Mouse (Mus musculus): ENCODE measurements at regions not wholly inside any gene's neighbourhood (a gene's known extent, or its start where the extent isn't known, plus 50 kb on each side); places are given as distances from the start of the nearest gene placed in this dataset.
A peak's percentile ranks its signal among the peaks of the same experiment; 100 is the strongest.

DNA sequence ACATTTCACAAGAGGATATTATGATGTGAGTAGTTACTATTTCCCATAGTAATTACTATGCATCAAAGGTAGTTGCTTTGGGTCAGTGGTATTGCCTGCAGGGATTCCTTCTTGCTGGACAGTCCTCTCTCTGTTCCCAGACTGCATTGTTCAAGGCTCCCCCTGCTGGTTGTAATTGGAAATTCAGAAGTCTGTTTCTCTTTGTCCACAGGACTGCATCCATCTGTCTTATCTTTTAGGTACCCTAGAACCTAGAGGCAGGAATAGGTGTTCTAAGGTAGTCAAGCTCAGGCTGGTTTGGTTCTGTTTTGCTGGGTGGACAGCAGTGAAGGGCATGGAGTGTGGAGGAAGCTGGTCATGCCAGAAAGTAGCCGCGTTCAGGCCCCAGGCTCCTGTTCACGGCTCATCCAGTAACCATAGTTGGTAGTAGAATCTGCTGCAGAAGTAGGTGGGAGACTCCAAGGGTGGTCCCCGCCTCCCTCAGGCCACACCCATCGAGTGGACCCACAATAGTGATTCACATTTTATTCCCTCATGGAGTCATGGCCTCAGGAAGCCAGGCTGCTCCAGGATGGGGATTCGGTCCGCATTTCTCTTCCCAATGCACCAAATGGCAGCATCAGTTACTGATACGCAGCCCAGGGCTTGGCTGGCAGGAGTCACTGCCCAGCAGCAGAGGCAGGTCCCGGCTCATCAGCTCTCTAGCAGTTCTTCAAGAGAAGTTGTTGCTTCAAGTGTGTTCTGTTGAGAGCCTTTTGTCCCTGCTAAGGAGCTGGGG is 51.7 kb upstream of the Caprin1 start:
- DNase-seq (ENCODE audit: low spot score in 2 of 2): peak in 1 of 2 experiments; percentile 22

- no peak for DNase-seq (ENCODE audit: low spot score in 2 of 2)
Measured at GRCm38 (mm10) chr2:103849766-103850530, 52.5 kb upstream of the Caprin1 start.

- no peak for DNase-seq (ENCODE audit: low spot score in 2 of 2)
Measured at GRCm38 (mm10) chr2:103850531-103850816, 53.0 kb upstream of the Caprin1 start.

GRCm38 (mm10) chr2:103851171-103851570 is 53.7 kb upstream of the Caprin1 start:
- no peak for DNase-seq (ENCODE audit: low spot score in 2 of 2)

- no peak for DNase-seq (ENCODE audit: low spot score in 2 of 2)
Measured at GRCm38 (mm10) chr2:103861226-103861625, 63.8 kb upstream of the Caprin1 start.

GRCm38 (mm10) chr2:103864254-103864653 is 66.8 kb upstream of the Caprin1 start:
- no peak for DNase-seq (ENCODE audit: low spot score in 2 of 2)

GRCm38 (mm10) chr2:103865319-103866171 is 68.1 kb upstream of the Caprin1 start:
- DNase-seq (ENCODE audit: low spot score in 2 of 2): no peak

DNA sequence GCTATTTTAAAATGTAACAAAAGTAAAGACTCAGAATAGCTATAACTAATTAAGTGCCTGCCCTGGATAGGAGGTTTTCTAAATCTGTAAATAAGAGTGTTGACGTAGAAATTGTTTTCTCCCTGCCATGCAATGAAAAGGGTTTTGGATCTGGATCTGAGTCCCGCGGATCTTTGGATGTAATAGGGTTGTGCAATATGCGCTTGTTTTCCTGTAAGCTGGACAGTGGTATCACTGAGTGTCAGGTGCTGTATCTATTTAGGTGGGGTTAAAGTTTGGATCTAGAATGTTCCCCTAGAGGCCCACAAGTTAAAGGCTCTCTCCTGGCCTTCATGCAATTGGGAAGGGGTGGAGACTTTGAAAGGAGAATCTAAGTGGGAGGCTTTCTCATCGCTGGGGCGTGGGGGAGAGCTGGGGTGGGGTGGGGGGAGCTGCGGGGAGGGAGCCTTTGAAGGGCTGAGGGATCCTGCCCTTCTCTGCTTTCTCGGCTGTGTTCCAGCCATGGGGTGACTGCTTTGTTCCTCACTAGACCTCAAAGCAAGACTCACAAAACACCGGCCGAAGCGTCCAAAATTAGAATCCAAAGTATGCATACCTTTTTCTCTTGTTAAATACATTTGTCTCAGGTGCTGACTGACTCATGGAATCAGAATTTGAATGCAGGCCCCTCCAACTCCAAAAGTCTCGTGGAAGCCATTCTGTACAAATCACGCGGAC is 70.0 kb upstream of the Caprin1 start:
- DNase-seq (ENCODE audit: low spot score in 2 of 2): no peak

- DNase-seq (ENCODE audit: low spot score in 2 of 2): no peak
Measured at GRCm38 (mm10) chr2:103867958-103868330, 70.5 kb upstream of the Caprin1 start.

DNA sequence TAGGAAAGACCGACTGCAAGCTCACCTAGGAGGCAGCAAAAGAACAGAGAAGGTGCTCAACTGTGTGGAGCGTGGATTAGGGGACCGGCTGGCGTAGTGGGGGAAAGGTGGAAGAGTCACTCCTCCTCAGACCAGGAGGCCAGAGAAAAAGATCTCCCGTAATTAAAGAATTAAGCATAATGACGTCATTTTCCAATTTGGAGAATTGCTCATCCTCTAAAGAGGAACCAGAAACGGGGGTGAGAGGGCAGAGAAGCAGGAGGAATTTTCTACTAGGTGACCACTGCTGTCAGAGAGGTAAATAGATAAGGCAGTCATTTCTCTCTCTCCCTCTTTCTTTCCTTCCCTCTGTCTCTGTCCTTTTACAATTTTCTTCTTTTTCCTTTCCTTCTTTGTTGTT is 71.2 kb upstream of the Caprin1 start:
- DNase-seq (ENCODE audit: low spot score in 2 of 2): no peak

- peak; percentile 50 to 57 for DNase-seq (ENCODE audit: low spot score in 2 of 2)
Measured at GRCm38 (mm10) chr2:103871522-103872276, 74.2 kb upstream of the Caprin1 start.

DNA sequence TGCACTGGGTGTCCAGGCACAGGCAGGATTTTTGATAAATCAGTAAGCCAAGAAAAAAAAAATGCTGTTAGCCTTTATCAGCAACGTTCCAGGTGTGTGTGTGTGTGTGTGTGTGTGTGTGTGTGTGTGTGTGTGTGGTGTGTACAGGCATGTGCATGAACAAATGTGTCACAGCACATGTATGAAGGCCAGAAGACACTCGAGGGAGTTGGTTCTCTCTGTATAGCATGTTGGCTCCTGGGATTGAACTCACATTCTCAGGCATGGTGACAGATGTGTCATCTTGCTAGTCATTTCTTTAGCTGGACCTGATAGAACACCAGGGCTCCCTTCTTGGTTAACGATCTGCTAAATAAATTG is 74.8 kb upstream of the Caprin1 start:
- no peak for DNase-seq (ENCODE audit: low spot score in 2 of 2)

DNA sequence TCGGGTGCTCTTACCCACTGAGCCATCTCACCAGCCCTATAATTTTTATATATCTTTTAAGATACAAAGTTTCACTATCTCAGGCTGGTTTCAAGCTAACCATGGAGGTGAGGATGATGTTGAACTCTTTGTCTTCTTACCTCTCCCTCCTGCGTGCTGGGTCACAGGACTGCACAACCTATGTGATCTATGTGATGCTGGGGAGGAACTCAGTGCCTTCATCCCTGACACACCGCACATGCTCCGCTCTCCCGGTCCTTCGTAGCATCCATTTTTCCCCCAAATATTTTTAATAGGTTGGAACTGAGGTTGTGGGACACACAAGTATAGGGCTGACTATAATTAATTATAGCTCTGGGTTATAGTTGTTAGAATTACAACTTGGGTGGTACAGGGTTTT is 75.9 kb upstream of the Caprin1 start:
- no peak for DNase-seq (ENCODE audit: low spot score in 2 of 2)

DNA sequence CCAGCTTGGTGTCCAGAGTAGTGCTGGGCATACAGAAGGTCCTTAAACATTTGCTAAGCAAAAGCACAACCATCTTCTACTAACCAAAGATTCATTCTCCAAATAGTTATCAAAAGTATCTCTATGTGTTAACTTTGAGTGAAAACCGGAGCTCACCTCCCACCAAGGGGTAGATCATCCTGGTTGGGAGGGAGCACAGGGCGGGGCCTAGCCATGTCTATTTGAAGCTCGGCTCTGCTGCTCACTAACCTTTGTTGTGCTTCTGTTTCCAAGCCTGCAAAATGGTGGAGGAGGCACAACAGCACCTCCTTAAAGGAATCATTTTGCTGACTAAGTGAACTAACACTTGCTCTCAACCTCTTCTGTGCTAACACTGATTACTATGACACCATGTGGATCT is 77.0 kb upstream of the Caprin1 start:
- DNase-seq (ENCODE audit: low spot score in 2 of 2): no peak

DNA sequence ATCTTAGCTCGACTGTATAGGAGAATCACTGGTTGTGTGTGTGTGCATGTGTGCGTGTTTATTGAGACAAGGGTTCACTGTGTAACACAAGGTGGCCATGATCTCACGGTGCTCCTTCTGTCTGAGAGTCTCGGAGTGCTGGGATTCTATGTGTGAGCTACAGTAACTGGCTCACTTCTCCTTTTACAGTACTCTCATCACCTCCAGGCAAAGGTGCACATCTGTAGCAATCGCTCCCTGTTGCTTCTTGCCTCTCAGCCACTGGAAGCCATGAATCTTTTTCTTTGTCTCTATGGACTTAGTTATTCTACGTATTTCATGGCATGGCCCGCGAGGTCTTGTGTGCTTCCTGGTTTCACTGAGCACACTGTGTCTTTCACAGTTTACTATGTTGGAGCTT is 78.3 kb upstream of the Caprin1 start:
- DNase-seq (ENCODE audit: low spot score in 2 of 2): no peak

DNA sequence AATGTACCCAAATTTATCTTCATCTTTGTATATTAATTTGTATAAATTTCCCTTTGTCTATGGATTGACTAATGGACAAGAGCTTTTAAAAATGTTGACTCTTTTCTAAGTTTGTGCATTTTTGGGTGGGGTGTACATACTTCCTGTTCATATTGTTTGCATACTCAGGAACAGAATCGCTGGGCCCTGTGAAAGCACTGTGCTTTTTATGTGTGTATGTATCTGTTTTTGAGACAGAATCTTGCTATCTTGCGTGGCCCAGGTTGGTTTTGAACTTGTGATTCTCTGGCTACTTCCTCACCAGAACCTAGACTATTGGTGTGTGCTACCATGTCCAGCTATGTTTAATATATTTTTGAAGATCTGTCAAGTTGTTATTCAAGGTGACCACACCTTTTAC is 78.8 kb upstream of the Caprin1 start:
- DNase-seq (ENCODE audit: low spot score in 2 of 2): no peak

DNA sequence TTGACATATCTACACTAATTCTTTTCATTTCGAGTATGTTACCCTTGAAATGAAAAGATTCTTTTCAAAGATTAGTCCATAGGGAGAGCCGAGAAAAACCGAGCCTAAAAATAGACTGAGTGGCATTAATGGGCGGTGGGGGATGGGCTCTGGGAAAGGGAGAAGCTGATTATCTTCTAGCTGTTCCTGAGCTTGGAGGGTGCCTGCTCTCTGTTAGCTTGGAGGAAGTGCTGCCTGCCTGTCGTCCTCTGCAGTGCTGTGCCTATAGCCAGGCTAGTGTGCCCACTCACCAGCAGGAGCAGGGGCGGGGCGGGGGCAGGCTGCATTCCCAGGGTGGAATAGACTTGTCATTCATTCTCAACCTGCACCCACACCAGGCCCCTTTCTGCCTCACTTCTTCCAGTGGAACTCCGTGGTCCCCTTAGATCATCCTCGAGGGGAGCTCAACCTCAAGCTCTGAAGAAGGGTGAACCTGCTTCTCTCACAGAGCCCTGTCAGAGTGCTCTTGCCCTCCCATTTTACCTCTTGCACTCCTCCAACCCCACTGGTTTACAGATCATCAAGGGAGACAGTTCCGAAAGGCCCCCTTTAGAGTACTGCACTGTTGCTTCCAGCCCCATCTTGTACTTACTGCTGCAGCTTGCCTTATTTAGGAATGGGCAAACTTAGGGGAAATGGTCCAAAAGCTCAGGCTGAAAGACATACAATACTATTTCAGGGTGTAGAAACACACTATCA is 76.6 kb upstream of the Lmo2 start:
- no peak for DNase-seq (ENCODE audit: low spot score in 2 of 2)

GRCm38 (mm10) chr2:103884926-103885325 is 72.9 kb upstream of the Lmo2 start:
- DNase-seq (ENCODE audit: low spot score in 2 of 2): no peak

- DNase-seq (ENCODE audit: low spot score in 2 of 2): no peak
Measured at GRCm38 (mm10) chr2:103888023-103888422, 69.8 kb upstream of the Lmo2 start.

- no peak for DNase-seq (ENCODE audit: low spot score in 2 of 2)
Measured at GRCm38 (mm10) chr2:103891240-103891767, 66.5 kb upstream of the Lmo2 start.
